Mouse (Mus musculus): ENCODE data around the gene Sdsl.

Gene Sdsl

GRCm38 (mm10) chr5:120431001-120431583 lies 41.5 kb downstream of the Sdsl start:
- no peak for DNase-seq (ENCODE audit: extremely low spot score, low read depth, low spot score)

GRCm38 (mm10) chr5:120429692-120430091 lies 42.9 kb downstream of the Sdsl start:
- no peak for DNase-seq (ENCODE audit: extremely low spot score, low read depth, low spot score)

GRCm38 (mm10) chr5:120428990-120429389 lies 43.6 kb downstream of the Sdsl start:
- no peak for DNase-seq (ENCODE audit: extremely low spot score, low read depth, low spot score)

GRCm38 (mm10) chr5:120428189-120428838 lies 44.3 kb downstream of the Sdsl start:
- no peak for DNase-seq (ENCODE audit: extremely low spot score, low read depth, low spot score)

GRCm38 (mm10) chr5:120427451-120427938 lies 45.1 kb downstream of the Sdsl start:
- no peak for DNase-seq (ENCODE audit: extremely low spot score, low read depth, low spot score)

GRCm38 (mm10) chr5:120426572-120426971 lies 46.0 kb downstream of the Sdsl start:
- no peak for DNase-seq (ENCODE audit: extremely low spot score, low read depth, low spot score)

- DNase-seq (ENCODE audit: extremely low spot score, low read depth, low spot score), result no peak
Observed at GRCm38 (mm10) chr5:120425711-120426110, 46.9 kb downstream of the Sdsl start.

- no peak for DNase-seq (ENCODE audit: extremely low spot score, low read depth, low spot score)
Observed at GRCm38 (mm10) chr5:120424657-120425056, 48.0 kb downstream of the Sdsl start.

- DNase-seq (ENCODE audit: extremely low spot score, low read depth, low spot score), result peak; percentile 68
Observed at GRCm38 (mm10) chr5:120424039-120424438, 48.6 kb downstream of the Sdsl start.

- DNase-seq (ENCODE audit: extremely low spot score, low read depth, low spot score), result no peak
Observed at GRCm38 (mm10) chr5:120420106-120420505, 52.5 kb downstream of the Sdsl start.

GRCm38 (mm10) chr5:120413436-120413835 lies 59.2 kb downstream of the Sdsl start:
- no peak for DNase-seq (ENCODE audit: extremely low spot score, low read depth, low spot score)

GRCm38 (mm10) chr5:120409385-120410378 lies 62.9 kb downstream of the Sdsl start:
- no peak for DNase-seq (ENCODE audit: extremely low spot score, low read depth, low spot score)

- no peak for DNase-seq (ENCODE audit: extremely low spot score, low read depth, low spot score)
Observed at GRCm38 (mm10) chr5:120408933-120409332, 63.7 kb downstream of the Sdsl start.

All from hindlimb bud, embryonic 11.5 days (tissue).